Mouse (Mus musculus) brain, embryonic 14.5 days (tissue): ENCODE measurements around the gene Gm14214.

Experiments used
- CTCF ChIP-seq: fragments of 200-500 bp; IDR thresholded peaks from 2 replicates; pipeline ENCODE4 v1.5.1; 2012; ENCODE audit warnings: inconsistent platforms, mild to moderate bottlenecking, moderate library complexity, borderline replicate concordance; ENCODE audit not compliant: insufficient read depth, insufficient read length; ENCODE audit errors: extremely low read depth
- POLR2A ChIP-seq: fragments of 200-500 bp; IDR thresholded peaks from 2 replicates; pipeline ENCODE4 v1.6.1; 2012; ENCODE audit warnings: mild to moderate bottlenecking, inconsistent platforms, borderline replicate concordance; ENCODE audit not compliant: poor library complexity, insufficient read depth, insufficient read length, severe bottlenecking; ENCODE audit errors: extremely low read depth

- peak; percentile 100 for TF ChIP-seq POLR2A
- TF ChIP-seq CTCF = no peak
These were observed 21.0 kb upstream of the Gm14214 start, which contains the start of the genes Raly and a for GRCm38 (mm10) chr2:154790656-154791483.
